Mouse (Mus musculus) G1E (cell line): ENCODE measurements around the gene Smok3c.
"Not testable (repeated sequence)": the region's sequence is repeated elsewhere in the genome, so short reads cannot be mapped to it uniquely, and the experiment has no call there.

Experiments used
- CTCF ChIP-seq: IDR thresholded peaks from 2 replicates; pipeline ENCODE4 v1.5.1; 2012; ENCODE audit warnings: low read depth, low read length, inconsistent platforms, mixed read lengths
- GATA2 ChIP-seq: IDR thresholded peaks from 2 replicates; pipeline ENCODE4 v1.6.1; 2012; ENCODE audit warnings: low read depth, low read length, inconsistent platforms, borderline replicate concordance
- TAL1 ChIP-seq: conservative IDR thresholded peaks from 2 replicates; pipeline ENCODE4 v1.6.1; 2012; ENCODE audit warnings: low read depth, low read length, inconsistent platforms, mixed read lengths

DNA sequence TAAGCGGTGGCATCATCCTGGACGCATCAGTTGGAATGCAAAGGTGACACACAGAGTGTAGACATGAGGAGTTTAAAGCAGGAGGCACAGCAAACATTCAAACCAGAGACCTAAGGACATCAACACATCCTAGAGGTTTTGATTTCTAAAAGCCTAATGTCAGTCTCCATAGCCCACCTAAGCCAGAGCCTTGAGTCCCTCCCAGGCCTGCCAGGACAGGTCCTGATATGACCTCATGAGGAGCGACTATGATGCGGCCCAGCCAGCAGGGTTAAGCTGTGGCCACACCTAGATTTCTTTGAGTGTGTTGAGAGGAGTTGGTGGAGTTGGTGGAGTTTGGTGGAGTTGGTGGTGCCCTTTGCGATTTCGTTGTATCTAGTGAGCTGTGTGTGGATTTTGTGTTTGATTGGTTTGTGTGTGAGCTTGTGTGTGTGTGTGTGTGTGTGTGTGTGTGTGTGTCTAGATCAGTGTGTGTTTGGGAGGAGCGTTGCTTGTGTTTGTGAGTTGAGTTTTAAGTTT is 32.0 kb upstream of the Smok3c start, which contains the start of the genes Smok3a and Smok3b:
- TF ChIP-seq CTCF, TAL1, GATA2: not testable (repeated sequence)
